Comparison of ENCODE assay signal across 8 mouse cellular contexts in genomic region chr19:20390455-20390994, GRCm38 (mm10). TPM values are rescaled to one million over a fixed set of nuclear protein-coding genes. Genes with fewer than 3 reads are reported as not detected.
DNase-seq lines count a peak whose midpoint lies in the region; ATAC-seq and TF ChIP-seq lines count a peak whose summit lies in the region.

Gene Anxa1 (minus strand): TSS chr19:20390944.

- H3K4me1 ChIP-seq in limb, embryonic 14.5 days (ENCODE audit: control insufficient read depth, insufficient read depth, low read length) = peaks cover 8% of the 10 kb centered on the region
- no peaks in the 10 kb centered on the region for H3K4me1 ChIP-seq in forebrain, postnatal 0 days (ENCODE audit: insufficient read depth)

- H3K36me3 ChIP-seq in limb, embryonic 14.5 days (ENCODE audit: control insufficient read depth, insufficient read depth, low read length) = no peaks in the 10 kb centered on the region
- no peaks in the 10 kb centered on the region for H3K36me3 ChIP-seq in forebrain, postnatal 0 days (ENCODE audit: insufficient read depth)

- H3K9ac ChIP-seq in limb, embryonic 14.5 days (ENCODE audit: low read depth, low read length, severe bottlenecking) = peak within 1 kb of the TSS; percentile 1; the same call in 1 of the 2 replicates
- no peak within 1 kb of the TSS for H3K9ac ChIP-seq in forebrain, postnatal 0 days

- H3K27me3 ChIP-seq in limb, embryonic 14.5 days (ENCODE audit: control insufficient read depth, insufficient read depth, low read length) = no peaks in the 10 kb centered on the region
- no peaks in the 10 kb centered on the region for H3K27me3 ChIP-seq in forebrain, postnatal 0 days (ENCODE audit: insufficient read depth, low read length)

- H3K4me2 ChIP-seq in limb, embryonic 14.5 days (replicated peaks; ENCODE audit: low read depth, low read length, severe bottlenecking) = peak within 1 kb of the TSS; percentile 32
- H3K4me2 ChIP-seq in forebrain, postnatal 0 days (ENCODE audit: low read depth) = no peak within 1 kb of the TSS

- no peak for TF ChIP-seq CTCF in forebrain, postnatal 0 days (IDR thresholded peaks at IDR 0.05; ENCODE audit: low read depth)

- 44% methylated on average over 5 of the region's 5 CpGs for WGBS in limb, embryonic 14.5 days
- WGBS in forebrain, postnatal 0 days = 82% methylated on average over 5 of the region's 5 CpGs

- H3K9me3 ChIP-seq in limb, embryonic 14.5 days (ENCODE audit: control insufficient read depth, low read length) = no peaks in the 10 kb centered on the region
- no peaks in the 10 kb centered on the region for H3K9me3 ChIP-seq in forebrain, postnatal 0 days (ENCODE audit: low read length)

- ATAC-seq in CD4-positive, CD25-positive, alpha-beta regulatory T cell, adult 4 months = no peak
- ATAC-seq in limb, embryonic 14.5 days (ENCODE audit: low FRiP score, low read depth) = peak; percentile 44; the same call in 1 of the 2 replicates
- no peak for ATAC-seq in forebrain, postnatal 0 days

- TF ChIP-seq POLR2A in limb, embryonic 14.5 days (IDR thresholded peaks at IDR 0.05; ENCODE audit: borderline replicate concordance, extremely low read depth, insufficient read depth, insufficient read length) = no peak

- DNase-seq in adrenal gland, postnatal 10 days = peak; percentile 7
- DNase-seq in heart, adult 9 months (ENCODE audit: low spot score in 2 of 2) = peak; percentile 71 to 78
- peak; percentile 54 for DNase-seq in limb, embryonic 14.5 days (ENCODE audit: low spot score)
- peak; percentile 27 for DNase-seq in ovary, postnatal 14 days (ENCODE audit: low spot score)
- DNase-seq in forebrain, postnatal 0 days = no peak
- DNase-seq in right cerebral cortex, postnatal 14 days = no peak
- DNase-seq in cerebellum, postnatal 14 days = no peak

- H3K27ac ChIP-seq in limb, embryonic 14.5 days (replicated peaks; ENCODE audit: low read depth, low read length) = peak within 1 kb of the TSS; percentile 56
- H3K27ac ChIP-seq in forebrain, postnatal 0 days (ENCODE audit: low read depth, low read length) = no peak within 1 kb of the TSS

- H3K4me3 ChIP-seq in limb, embryonic 14.5 days (replicated peaks; ENCODE audit: low read length) = peak within 1 kb of the TSS; percentile 15
- no peak within 1 kb of the TSS for H3K4me3 ChIP-seq in forebrain, postnatal 0 days (ENCODE audit: low read depth, low read length)

RNA-seq across cellular contexts. Expression of gene Anxa1, which starts in this region (rescaled TPM):
- 10 to 100 TPM; 11.3 to 19.6 TPM for polyA plus RNA-seq in CD4-positive, CD25-positive, alpha-beta regulatory T cell, adult 4 months (2017; shearing (Covaris generic))
- 10 to 100 TPM; 29.5 to 37.6 TPM for total RNA-seq in adrenal gland, postnatal 10 days (2021)
- 35.3 and 72.5 TPM in 2 replicates for polyA plus RNA-seq in limb, embryonic 14.5 days (2012; rRNA removed)
- polyA plus RNA-seq in limb, embryonic 14.5 days (2014; fragmentation: Nextera tagmentation; extraction: Ambion mirVana) = 257 and 350 TPM in 2 replicates
- 5.8 and 7.0 TPM in 2 replicates for total RNA-seq in forebrain, postnatal 0 days (2014; rRNA removed)
- 15.3 and 16.8 TPM in 2 replicates for polyA plus RNA-seq in forebrain, postnatal 0 days (2015; fragmentation: Nextera tagmentation; extraction: Ambion mirVana)

Comparison
In these comparisons a context has a peak if more than half of its experiments do, and no peak if none do; other contexts are left out.
1. DNase-seq: peak in adrenal gland, postnatal 10 days (single experiment), heart, adult 9 months (2 of 2), limb, embryonic 14.5 days (single experiment) and ovary, postnatal 14 days (single experiment); none in forebrain, postnatal 0 days (single experiment), right cerebral cortex, postnatal 14 days (single experiment) and cerebellum, postnatal 14 days (0 of 2).